Mouse (Mus musculus): ENCODE data around the gene D130040H23Rik. TPM values are rescaled to one million over a fixed set of nuclear protein-coding genes. Genes with fewer than 3 reads are reported as not detected.
A peak's percentile ranks its signal among the peaks of the same experiment; 100 is the strongest.
"Not testable (repeated sequence)": the region's sequence is repeated elsewhere in the genome, so short reads cannot be mapped to it uniquely, and the experiment has no call there.

The D130040H23Rik gene
- polyA plus RNA-seq (2012; ENCODE audit: insufficient read depth, insufficient read length, missing spikeins) = 11.7 and 15.2 TPM in 2 replicates

DNA sequence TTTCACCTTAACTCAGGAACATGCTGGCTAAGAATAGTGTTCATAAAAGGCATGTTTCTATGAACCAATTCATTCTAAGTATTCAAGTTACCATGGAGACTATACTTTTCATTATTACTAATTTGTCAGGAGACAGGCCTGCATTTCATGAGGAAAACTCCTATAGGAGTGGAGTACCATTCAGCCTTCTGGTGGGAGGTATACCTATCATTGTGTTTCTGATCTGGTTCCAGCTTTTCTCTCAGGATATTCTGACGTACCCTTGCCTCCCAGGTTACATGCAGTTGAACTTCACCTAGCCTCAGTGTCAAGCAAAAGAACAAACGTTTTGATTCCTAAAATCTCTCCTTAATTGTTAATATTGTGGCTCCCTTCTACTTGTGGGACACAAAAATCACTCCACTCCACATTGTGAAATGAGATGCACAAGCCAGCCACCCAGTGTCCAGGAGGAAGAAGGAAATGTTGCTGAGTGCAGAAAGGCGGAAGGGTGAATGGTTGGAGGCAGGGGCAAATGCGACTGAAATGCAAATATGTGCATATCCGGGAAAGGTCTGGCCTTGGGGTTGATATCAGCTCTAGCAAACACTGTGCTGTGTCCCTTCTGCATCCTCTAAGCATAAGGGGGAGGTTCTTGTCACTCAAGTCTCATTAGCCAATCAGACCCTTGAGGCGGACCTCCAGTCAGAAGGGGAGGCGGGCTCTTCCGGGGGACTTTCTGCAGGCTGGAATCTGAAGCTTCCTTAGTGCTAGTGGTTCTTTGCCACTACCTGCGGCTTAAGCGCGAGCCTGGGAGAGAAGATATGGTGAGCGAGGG is at the start of gene D130040H23Rik:
TSS of gene D130040H23Rik (plus strand) at position 695 of the 817 bp plus-strand sequence.
- 0 out of 2 replicates have a peak, but pooled peaks have one; percentile 35 for TF ChIP-seq POLR2A (IDR thresholded peaks at IDR 0.05; ENCODE audit: borderline replicate concordance, low read depth, low read length)
- TF ChIP-seq CTCF (IDR thresholded peaks at IDR 0.05; ENCODE audit: low read depth, low read length) = no peak
- Histone ChIP-seq H3K4me3 (ENCODE audit: insufficient read depth, low read length) (peak within 1 kb of the TSS; percentile 59), H3K4me1 (ENCODE audit: control insufficient read depth, insufficient read depth, low read length) (no peaks in the 10 kb centered on the region), H3K27ac (ENCODE audit: insufficient read depth, low read depth, low read length) (no peak within 1 kb of the TSS)

DNA sequence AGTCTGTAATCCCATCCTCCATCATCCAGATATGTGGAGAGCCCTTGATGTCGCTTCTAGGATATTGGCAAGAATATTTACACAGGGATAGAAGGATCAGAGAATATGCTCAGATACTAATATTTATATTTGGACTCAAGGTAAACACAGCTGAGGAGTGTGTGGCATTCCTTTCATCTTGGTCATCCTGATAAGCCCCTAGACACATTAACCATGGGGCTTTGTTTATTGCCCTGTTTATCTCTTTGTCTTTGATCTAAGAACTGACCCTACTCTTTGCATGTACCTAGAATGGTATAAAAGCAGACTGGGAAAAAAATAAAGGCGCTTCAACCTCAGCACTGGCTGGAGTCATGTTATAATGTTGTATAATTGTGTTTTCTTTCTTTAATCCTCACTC is 28.3 kb upstream of the D130040H23Rik start:
- TF ChIP-seq POLR2A (IDR thresholded peaks at IDR 0.05; ENCODE audit: borderline replicate concordance, low read depth, low read length) = no peak
- TF ChIP-seq CTCF (IDR thresholded peaks at IDR 0.05; ENCODE audit: low read depth, low read length) = no peak
- Histone ChIP-seq H3K27ac (ENCODE audit: insufficient read depth, low read depth, low read length) (no peak overlapping the region), H3K4me1 (ENCODE audit: control insufficient read depth, insufficient read depth, low read length) (no peaks in the 10 kb centered on the region), H3K4me3 (ENCODE audit: insufficient read depth, low read length) (no peak overlapping the region)

DNA sequence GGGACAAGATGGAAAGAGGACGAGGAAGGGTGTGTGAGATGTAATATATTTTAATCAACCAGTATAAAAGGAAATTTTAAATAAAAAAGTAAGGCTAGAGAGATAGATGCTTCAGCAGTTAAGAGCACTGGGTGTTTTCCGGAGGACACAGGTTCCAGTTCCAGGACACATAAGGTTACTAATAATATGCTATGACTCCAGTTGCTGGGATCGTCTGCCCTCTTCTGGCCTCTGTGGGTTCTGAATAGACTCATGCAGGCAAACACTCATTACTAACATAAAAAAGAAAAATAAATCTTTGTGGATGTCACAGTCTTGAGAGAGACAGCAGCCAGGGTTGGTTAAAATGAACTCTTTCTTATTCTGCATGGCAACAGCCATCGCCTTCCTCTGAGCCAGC is 2.4 kb upstream of the D130040H23Rik start:
- TF ChIP-seq CTCF (IDR thresholded peaks at IDR 0.05; ENCODE audit: low read depth, low read length) = no peak
- no peak for TF ChIP-seq POLR2A (IDR thresholded peaks at IDR 0.05; ENCODE audit: borderline replicate concordance, low read depth, low read length)
- Histone ChIP-seq H3K27ac (ENCODE audit: insufficient read depth, low read depth, low read length) (no peak overlapping the region), H3K4me1 (ENCODE audit: control insufficient read depth, insufficient read depth, low read length) (no peaks in the 10 kb centered on the region), H3K4me3 (ENCODE audit: insufficient read depth, low read length) (no peak overlapping the region)

DNA sequence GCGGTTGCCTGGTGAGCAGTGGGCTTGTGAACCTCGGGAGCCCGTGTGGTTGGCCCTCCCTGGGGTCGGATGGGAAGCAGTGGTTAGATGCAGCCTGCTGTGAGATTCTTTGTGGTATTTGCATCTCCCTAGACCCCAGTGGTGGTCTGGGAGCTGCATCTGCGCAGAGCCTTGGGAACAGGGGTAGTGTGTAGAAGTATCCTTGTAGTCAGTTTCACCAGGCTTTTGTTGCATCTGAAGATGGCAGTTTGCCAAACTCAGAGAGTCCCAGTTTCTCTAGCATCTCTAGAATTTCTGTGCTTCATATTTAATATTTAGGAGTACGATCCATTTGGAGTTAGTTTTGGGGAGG is 299 bp downstream of the D130040H23Rik start:
- TF ChIP-seq POLR2A (IDR thresholded peaks at IDR 0.05; ENCODE audit: borderline replicate concordance, low read depth, low read length) = no peak
- no peak for TF ChIP-seq CTCF (IDR thresholded peaks at IDR 0.05; ENCODE audit: low read depth, low read length)
- no peak overlapping the region for H3K27ac ChIP-seq (ENCODE audit: insufficient read depth, low read depth, low read length)
- no peaks in the 10 kb centered on the region for H3K4me1 ChIP-seq (ENCODE audit: control insufficient read depth, insufficient read depth, low read length)
- peak overlapping the region; percentile 59 for H3K4me3 ChIP-seq (ENCODE audit: insufficient read depth, low read length)

DNA sequence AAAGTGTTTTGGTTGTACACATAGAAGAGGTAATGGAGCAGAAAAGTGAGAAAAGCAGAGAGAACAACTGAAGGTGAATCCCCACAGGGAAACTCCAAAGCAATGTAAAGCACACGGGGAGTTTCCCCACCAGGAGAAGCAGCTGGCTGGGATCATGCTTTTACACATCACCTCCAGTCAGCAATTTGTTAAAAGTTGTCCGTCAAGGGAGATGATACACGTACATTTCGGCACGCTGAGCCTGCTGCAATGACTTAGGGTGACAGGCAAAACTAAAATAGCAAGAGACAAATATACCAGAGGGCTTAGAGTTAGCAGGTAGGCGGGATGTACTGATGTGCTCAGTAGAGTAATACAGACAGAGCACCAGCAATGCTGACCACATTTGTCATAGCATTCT is 1.6 kb downstream of the D130040H23Rik start:
- Histone ChIP-seq H3K4me3 (ENCODE audit: insufficient read depth, low read length) (no peak overlapping the region), H3K27ac (ENCODE audit: insufficient read depth, low read depth, low read length) (no peak overlapping the region), H3K4me1 (ENCODE audit: control insufficient read depth, insufficient read depth, low read length) (no peaks in the 10 kb centered on the region)
- TF ChIP-seq CTCF (IDR thresholded peaks at IDR 0.05; ENCODE audit: low read depth, low read length) = no peak
- no peak for TF ChIP-seq POLR2A (IDR thresholded peaks at IDR 0.05; ENCODE audit: borderline replicate concordance, low read depth, low read length)

DNA sequence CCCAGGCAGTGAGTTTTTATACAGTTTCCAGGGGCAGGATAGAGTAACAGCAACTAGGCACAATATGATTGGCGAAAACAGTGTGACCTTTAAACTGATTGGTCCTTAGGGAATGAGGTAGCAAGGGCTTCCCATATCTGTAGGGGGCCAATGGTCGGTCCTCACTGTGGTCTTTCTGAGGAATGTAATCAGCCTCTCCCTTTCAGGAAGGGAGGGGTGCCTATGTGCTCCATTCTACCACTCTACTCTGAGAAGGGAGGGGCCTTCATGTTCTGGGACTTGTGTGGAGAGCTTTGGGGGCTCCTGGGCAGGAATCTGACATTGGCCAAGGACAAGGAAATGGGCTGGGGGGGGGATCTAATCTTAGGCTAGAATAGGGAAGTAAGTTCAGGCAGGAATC is 53.9 kb downstream of the D130040H23Rik start:
- Histone ChIP-seq H3K27ac (ENCODE audit: insufficient read depth, low read depth, low read length) (no peak overlapping the region), H3K4me1 (ENCODE audit: control insufficient read depth, insufficient read depth, low read length) (no peaks in the 10 kb centered on the region), H3K4me3 (ENCODE audit: insufficient read depth, low read length) (no peak overlapping the region)
- TF ChIP-seq POLR2A (IDR thresholded peaks at IDR 0.05; ENCODE audit: borderline replicate concordance, low read depth, low read length) (no peak), CTCF (IDR thresholded peaks at IDR 0.05; ENCODE audit: low read depth, low read length) (no peak)

DNA sequence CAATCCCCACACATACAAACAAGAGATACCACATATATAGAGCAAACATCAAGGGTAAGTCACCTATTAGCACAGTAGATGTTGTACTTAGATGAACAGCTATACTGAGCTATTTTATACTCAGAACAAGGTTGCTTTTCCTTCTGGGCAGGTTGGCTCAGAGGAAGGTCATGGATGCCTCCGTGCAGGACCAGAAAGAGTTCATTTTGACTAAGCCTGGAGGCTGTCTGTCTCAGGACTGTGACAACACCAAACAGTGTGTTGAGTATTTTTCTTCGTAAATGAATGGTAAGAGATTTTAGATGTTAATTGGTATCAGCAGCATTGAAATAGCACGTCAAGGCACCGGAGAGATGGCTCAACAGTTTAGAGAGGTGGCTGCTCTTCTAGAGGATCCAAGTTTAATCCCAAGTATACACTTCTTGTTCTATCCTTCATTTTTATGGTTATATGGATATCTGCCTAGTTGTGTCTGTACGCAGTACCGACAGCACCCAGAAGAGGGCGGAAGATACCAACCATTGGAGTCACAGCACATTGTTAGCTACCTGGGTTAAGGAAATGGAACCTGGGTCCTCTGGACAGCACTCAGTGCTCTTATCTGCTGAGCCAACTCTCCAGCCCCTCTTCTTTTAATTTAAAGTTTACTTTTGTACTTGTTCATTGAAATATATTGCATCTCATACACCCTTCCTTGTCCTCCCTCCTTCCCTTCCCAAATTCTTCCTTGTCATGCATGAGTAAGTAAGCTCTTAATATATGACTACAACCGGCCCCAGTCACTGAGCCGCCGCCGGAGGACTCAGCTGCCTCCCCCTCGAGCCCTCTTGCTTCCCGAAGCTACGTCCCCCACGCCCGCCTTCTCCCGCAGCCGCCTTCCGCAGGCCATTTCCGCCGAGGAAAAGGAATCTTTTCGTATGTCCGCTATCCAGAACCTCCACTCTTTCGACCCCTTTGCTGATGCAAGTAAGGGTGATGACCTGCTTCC is 57.7 kb downstream of the D130040H23Rik start:
- TF ChIP-seq CTCF (IDR thresholded peaks at IDR 0.05; ENCODE audit: low read depth, low read length) = peak; percentile 44; the same call in 1 of the 2 replicates
- no peak for TF ChIP-seq POLR2A (IDR thresholded peaks at IDR 0.05; ENCODE audit: borderline replicate concordance, low read depth, low read length)
- Histone ChIP-seq H3K27ac (ENCODE audit: insufficient read depth, low read depth, low read length) (no peak overlapping the region), H3K4me1 (ENCODE audit: control insufficient read depth, insufficient read depth, low read length) (no peaks in the 10 kb centered on the region), H3K4me3 (ENCODE audit: insufficient read depth, low read length) (peak overlapping the region; percentile 55)

DNA sequence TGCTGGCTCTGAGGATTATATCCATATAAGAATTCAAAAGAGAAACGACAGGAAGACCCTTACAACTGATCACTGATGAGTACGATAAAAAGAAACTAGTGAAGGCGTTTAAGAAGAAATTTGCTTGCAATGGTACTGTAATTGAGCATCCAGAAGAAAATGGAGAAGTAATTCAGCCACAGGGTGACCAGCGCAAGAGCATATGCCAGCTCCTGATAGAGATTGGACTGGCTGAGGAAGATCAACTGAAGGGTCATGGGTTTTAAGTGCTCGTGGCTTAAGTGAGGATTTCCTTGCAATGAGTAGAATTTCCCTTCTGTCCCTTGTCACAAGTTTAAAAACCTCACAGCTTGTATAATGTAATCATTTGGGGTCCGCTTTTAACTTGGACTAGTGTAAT is 58.4 kb downstream of the D130040H23Rik start:
- H3K27ac ChIP-seq (ENCODE audit: insufficient read depth, low read depth, low read length); H3K4me1 ChIP-seq (ENCODE audit: control insufficient read depth, insufficient read depth, low read length): not testable (repeated sequence)
- H3K4me3 ChIP-seq (ENCODE audit: insufficient read depth, low read length) = peak overlapping the region; percentile 55

Other genes with a start within 250 kb of the D130040H23Rik start
- gene Zfp930, start 62.0 kb upstream of the D130040H23Rik start, polyA plus RNA-seq (2012; ENCODE audit: insufficient read depth, insufficient read length, missing spikeins) = 5.8 and 7.6 TPM in 2 replicates
- gene Gm9495, start 182.5 kb downstream of the D130040H23Rik start, polyA plus RNA-seq (2012; ENCODE audit: insufficient read depth, insufficient read length, missing spikeins) = not detected in 2 replicates

All from bone marrow macrophage, adult 2 months (primary cell).